Mouse (Mus musculus) embryonic facial prominence, embryonic 13.5 days (tissue): ENCODE measurements around the gene Col26a1. TPM values are rescaled to one million over a fixed set of nuclear protein-coding genes. Genes with fewer than 3 reads are reported as not detected.
"Not testable (repeated sequence)": the region's sequence is repeated elsewhere in the genome, so short reads cannot be mapped to it uniquely, and the experiment has no call there.

ENCODE experiments used
- ATAC-seq: fragments of 200-750 bp; cut with Nextera tagmentation; 2 replicates; pipeline ENCODE4 v1.8.0; 2017; ENCODE audit warnings: low read depth; ENCODE audit not compliant: insufficient number of reproducible peaks, insufficient read depth, low FRiP score, low TSS enrichment
- H3K27ac ChIP-seq: fragments of 300-500 bp; sonication (generic); 2 replicates; pipeline ENCODE4 v1.5.1; 2015; ENCODE audit warnings: moderate library complexity, mild to moderate bottlenecking, inconsistent platforms
- H3K27me3 ChIP-seq: fragments of 300-500 bp; sonication (generic); 2 replicates; pipeline ENCODE4 v1.6.1; 2015; ENCODE audit warnings: mild to moderate bottlenecking, inconsistent platforms
- H3K36me3 ChIP-seq: fragments of 300-500 bp; sonication (generic); 2 replicates; pipeline ENCODE4 v1.6.1; 2015; ENCODE audit warnings: mild to moderate bottlenecking, inconsistent platforms
- H3K4me1 ChIP-seq: fragments of 300-500 bp; sonication (generic); 2 replicates; pipeline ENCODE4 v1.6.1; 2015; ENCODE audit warnings: inconsistent platforms
- H3K4me2 ChIP-seq: fragments of 300-500 bp; sonication (generic); 2 replicates; pipeline ENCODE4 v1.6.1; 2015; ENCODE audit warnings: moderate library complexity, mild to moderate bottlenecking, inconsistent platforms
- H3K4me3 ChIP-seq: fragments of 300-500 bp; sonication (generic); 2 replicates; pipeline ENCODE4 v1.5.1; 2015; ENCODE audit warnings: mild to moderate bottlenecking, inconsistent platforms
- H3K9ac ChIP-seq: fragments of 300-500 bp; sonication (generic); 2 replicates; pipeline ENCODE4 v1.6.1; 2015; ENCODE audit warnings: mild to moderate bottlenecking, inconsistent platforms
- H3K9me3 ChIP-seq: fragments of 300-500 bp; sonication (generic); 2 replicates; pipeline ENCODE4 v1.6.1; 2016; ENCODE audit warnings: inconsistent platforms
- WGBS: fragments of 180-500 bp; shearing (Covaris S2); methylation state at CpG from one replicate; pipeline ENCODE4 v1.1.7; 2015; ENCODE audit warnings: mixed read lengths; 5-methylcytosine and 5-hydroxymethylcytosine counted together
- polyA plus RNA-seq: library from polyadenylated mRNA; unstranded; fragments of >200 nt; fragmentation: Nextera tagmentation; extraction: Ambion mirVana; gene quantifications from 2 replicates; pipeline ENCODE4 v1.2.1, GENCODE M21; 2015

Col26a1 gene
- polyA plus RNA-seq, 1 experiment from 2014 or later, result 319 TPM

DNA sequence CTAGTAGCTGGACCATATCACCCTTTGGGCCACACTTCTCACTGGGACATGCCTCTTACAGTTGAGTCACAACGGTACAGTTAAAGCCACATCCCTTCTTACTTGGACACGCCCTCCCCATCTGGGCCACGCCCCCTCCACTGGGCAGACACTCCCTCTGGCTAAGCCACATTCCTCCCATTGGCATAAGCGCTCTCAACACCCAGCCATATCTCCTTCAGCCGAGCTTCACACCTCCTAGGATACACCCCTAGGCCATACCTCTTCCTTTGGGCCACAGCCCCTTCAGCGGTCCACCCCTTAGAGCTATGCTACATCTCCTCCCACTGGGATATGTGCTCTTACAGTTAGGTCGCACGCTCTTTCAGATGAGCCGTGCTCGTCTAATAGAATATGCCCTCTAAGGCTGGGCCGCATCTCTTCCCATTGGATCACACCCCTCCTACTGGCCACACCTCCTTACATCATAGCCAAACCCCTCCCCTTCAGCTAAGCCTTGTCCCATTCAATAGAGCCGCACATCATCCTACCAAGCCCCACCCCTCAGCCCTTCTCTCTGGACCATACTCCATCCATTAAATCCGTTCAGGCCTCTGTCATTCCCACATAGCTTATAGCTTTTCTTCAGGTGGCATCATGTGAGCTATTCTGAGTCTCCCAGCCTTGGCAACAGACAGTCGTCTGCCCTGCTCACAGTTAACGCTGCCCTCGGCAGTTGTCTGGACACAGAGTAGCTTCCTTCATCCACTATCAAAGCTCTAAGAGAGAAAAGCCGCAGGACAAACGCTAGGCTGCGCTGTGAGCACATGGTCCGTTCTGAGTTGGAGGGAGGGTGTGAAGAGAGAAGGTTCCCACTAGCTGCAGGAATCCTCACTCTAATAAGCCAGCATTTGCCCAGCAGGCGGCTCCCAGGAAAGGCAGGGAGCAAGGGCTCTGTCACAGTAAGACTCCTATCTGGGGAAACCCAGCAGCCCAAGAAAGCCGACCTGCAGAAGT, 109.7 kb downstream of the Col26a1 start:
- Histone ChIP-seq H3K9ac (no peak overlapping the region), H3K4me1 (peaks cover 33% of the 10 kb centered on the region), H3K4me3 (no peak overlapping the region), H3K27me3 (no peaks in the 10 kb centered on the region), H3K4me2 (no peak overlapping the region), H3K27ac (no peak overlapping the region), H3K9me3 (0 out of 2 replicates have a peak, but pooled peaks cover 3% of the 10 kb centered on the region), H3K36me3 (peaks cover 31% of the 10 kb centered on the region)
- WGBS, result 55% methylated on average over 22 of the region's 22 CpGs
- ATAC-seq, result no peak; the same call in 1 of the 2 replicates

DNA sequence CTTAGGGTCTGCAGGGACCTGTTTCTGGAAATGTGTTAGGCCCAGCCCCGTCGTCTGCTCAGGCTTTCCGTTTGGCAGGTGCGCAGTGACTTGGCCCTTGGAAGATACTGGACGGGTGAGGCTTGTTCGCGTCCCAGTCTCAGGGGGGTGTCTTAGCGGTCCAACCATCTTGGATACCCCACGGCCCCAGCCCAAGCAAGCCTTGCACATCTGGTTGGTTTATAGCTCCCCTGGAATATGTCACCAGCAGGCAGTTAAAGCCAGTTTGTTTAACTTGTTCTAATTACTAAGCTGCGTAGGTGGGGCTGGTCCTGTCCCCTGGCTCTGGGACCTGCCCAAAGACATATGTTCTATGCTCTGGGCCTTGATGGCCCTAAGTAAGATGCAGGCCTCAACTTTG, 111.9 kb downstream of the Col26a1 start:
- Histone ChIP-seq H3K9ac (no peak overlapping the region), H3K4me3 (no peak overlapping the region), H3K27ac (0 out of 2 replicates have a peak overlapping the region, but pooled peaks have one; percentile 48), H3K9me3 (0 out of 2 replicates have a peak, but pooled peaks cover 3% of the 10 kb centered on the region), H3K27me3 (no peaks in the 10 kb centered on the region), H3K4me1 (peaks cover 42% of the 10 kb centered on the region), H3K4me2 (no peak overlapping the region), H3K36me3 (peaks cover 12% of the 10 kb centered on the region)
- WGBS, result 85% methylated on average over 10 of the region's 10 CpGs
- ATAC-seq, result no peak

DNA sequence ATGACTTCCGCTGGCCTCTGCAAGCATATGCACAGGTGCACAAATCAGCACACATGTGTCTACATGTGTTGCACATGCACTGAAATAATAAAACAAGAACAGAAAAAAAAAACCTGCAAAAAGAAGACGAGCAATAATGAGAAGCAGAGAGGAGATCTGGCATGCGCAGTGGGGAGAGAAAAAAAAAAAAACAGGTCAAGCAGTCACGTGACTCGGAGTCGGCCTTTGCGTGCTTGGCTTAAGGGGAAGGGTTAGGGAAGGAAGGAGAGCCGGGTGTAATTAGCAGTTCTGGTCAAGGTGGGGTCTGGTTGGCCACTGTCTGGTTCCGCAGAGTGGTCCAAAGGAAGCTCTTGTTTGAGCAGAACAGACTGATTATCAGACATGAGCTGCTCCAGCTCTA, 115.7 kb downstream of the Col26a1 start:
- 57% methylated on average over 9 of the region's 9 CpGs for WGBS
- Histone ChIP-seq H3K4me2 (no peak overlapping the region), H3K9ac (no peak overlapping the region), H3K9me3 (no peaks in the 10 kb centered on the region), H3K4me3 (no peak overlapping the region), H3K27me3 (no peaks in the 10 kb centered on the region), H3K27ac (no peak overlapping the region), H3K36me3 (peaks cover 27% of the 10 kb centered on the region), H3K4me1 (peaks cover 42% of the 10 kb centered on the region)
- no peak for ATAC-seq

DNA sequence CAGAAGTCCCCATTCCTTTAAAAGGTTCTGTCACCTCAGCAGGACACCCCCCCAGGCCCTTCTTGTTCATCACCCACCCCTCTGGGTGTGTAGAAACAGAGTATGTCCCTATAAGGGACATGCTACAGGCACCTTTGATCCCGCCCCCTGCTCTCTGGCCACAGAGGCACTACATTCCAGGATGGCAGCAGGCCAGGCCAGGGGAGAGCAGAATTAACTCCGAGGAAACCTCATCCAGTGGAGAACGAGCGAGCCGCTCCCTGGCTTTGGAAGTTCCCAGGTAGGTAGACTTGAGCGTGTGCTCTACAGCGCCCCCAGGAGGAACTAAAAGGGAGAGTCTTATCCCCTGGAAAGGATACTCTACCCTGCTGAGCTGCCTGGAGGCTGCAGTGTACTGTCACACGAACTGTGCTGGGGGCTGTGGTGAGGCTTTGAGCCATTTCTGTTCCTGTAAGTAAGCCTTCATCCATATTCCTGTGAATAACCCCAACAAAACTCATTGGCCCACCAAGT, 118.8 kb downstream of the Col26a1 start:
- H3K9me3 ChIP-seq, result no peaks in the 10 kb centered on the region
- no peak overlapping the region for H3K4me3 ChIP-seq
- H3K9ac ChIP-seq, result no peak overlapping the region
- no peak overlapping the region for H3K4me2 ChIP-seq
- peak overlapping the region; percentile 48; the same call in 1 of the 2 replicates for H3K27ac ChIP-seq
- H3K4me1 ChIP-seq, result peaks cover 20% of the 10 kb centered on the region
- no peaks in the 10 kb centered on the region for H3K27me3 ChIP-seq
- peaks cover 34% of the 10 kb centered on the region for H3K36me3 ChIP-seq
- WGBS, result 44% methylated on average over 8 of the region's 8 CpGs
- no peak for ATAC-seq

DNA sequence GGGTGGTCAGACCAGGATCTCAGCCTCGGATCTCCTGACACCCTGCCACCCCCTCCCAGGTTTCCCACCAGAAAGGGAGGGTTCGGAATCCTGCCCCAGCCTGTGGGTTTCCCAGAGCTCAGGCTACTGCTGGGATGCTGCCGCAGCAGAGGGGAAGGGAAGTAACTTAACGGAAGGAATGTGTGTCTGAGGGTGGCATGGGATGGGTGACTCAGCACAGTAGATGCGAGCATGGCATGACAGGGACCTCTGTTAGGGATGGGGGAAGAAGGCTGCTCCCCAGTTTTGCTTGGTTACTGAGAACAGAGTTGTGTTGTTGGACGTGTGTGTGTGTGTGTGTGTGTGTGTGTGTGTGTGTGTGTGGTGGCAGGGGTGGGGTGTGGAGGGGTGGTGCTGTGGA, 122.7 kb downstream of the Col26a1 start:
- H3K4me1 ChIP-seq, result peaks cover 4% of the 10 kb centered on the region; the same call in 1 of the 2 replicates
- peaks cover 38% of the 10 kb centered on the region for H3K36me3 ChIP-seq
- H3K27ac ChIP-seq, result no peak overlapping the region
- WGBS, result 66% methylated on average over 6 of the region's 6 CpGs
- H3K4me3 ChIP-seq, result no peak overlapping the region
- no peaks in the 10 kb centered on the region for H3K9me3 ChIP-seq
- no peak overlapping the region for H3K4me2 ChIP-seq
- H3K27me3 ChIP-seq, result no peaks in the 10 kb centered on the region
- no peak overlapping the region for H3K9ac ChIP-seq
- ATAC-seq, result no peak

DNA sequence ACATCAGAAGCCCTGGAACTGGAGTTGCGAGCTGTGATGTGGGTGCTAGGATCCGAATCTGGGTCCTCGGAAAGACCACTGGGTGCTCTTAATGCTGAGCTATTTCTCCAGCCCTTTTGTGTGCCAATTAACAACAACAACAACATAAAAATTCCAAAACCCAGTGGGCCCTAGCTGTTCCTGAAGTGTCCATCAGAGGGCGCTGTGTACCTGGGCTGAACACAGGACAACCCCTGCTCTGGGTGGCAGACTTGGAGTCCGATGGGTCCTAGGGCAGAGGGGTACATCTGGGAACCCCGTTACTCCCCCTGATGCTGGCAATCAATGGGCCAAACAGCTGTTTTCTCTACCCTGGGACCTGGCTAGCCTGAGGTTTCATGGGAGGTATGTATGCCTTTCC, 123.2 kb downstream of the Col26a1 start:
- Histone ChIP-seq H3K4me2 (no peak overlapping the region), H3K27ac (no peak overlapping the region), H3K4me1 (peaks cover 4% of the 10 kb centered on the region; the same call in 1 of the 2 replicates), H3K4me3 (no peak overlapping the region), H3K27me3 (no peaks in the 10 kb centered on the region), H3K36me3 (peaks cover 39% of the 10 kb centered on the region), H3K9me3 (no peaks in the 10 kb centered on the region), H3K9ac (no peak overlapping the region)
- no peak for ATAC-seq
- 57% methylated on average over 6 of the region's 6 CpGs for WGBS

DNA sequence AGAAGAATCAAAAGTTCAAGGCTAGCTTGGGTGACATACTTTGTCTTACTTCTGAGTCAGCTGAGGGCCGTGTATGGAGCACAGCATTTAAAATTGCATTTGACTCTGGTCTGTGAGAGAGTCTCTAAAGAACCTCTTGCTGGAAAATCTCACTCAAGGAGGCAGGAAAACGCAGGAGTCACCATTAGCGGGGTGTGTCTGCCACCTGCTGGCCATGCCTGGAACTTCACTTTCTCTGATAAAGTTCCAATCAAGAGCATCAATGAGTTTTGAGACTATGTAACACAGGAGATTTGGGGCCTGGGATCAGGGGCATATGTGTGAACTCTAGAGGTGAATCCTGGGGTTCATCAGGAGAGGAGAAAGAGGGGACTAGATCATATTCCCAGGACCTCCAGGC, 127.3 kb downstream of the Col26a1 start:
- no peak overlapping the region for H3K4me2 ChIP-seq
- no peaks in the 10 kb centered on the region for H3K9me3 ChIP-seq
- peaks cover 56% of the 10 kb centered on the region for H3K36me3 ChIP-seq
- H3K4me3 ChIP-seq, result no peak overlapping the region
- 4% methylated on average over 3 of the region's 3 CpGs for WGBS
- no peak for ATAC-seq
- no peaks in the 10 kb centered on the region for H3K27me3 ChIP-seq
- no peaks in the 10 kb centered on the region for H3K4me1 ChIP-seq
- no peak overlapping the region for H3K9ac ChIP-seq
- no peak overlapping the region for H3K27ac ChIP-seq

DNA sequence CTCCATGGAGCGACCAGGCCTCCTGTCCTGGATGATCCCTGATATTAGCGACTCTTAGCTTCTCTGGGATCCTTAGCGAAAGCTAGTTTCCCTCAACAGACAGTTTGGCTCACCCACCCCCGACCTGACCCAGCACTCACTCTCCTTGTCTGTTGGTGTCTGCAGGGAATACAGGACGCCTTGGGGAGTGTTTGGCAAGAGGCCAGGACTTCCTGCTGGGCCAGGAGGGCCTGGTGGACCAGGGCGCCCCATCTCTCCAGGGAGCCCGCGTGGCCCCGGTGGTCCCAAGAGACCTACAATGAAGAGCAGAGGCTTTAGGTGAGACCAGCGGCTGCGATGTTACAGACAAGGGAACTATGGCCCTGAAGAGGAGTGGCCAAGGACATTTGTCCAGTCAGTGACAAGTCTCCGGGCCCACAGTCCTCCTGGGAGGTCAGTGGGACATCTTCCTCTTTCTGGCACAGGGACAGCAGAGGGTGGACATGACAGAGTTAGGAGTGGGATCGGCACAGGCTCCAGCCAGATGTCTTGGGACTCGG, 128.9 kb downstream of the Col26a1 start:
- H3K27ac ChIP-seq, result no peak overlapping the region
- no peaks in the 10 kb centered on the region for H3K27me3 ChIP-seq
- ATAC-seq, result no peak
- H3K36me3 ChIP-seq, result peaks cover 72% of the 10 kb centered on the region
- peaks cover 5% of the 10 kb centered on the region; the same call in 1 of the 2 replicates for H3K9me3 ChIP-seq
- WGBS, result 73% methylated on average over 14 of the region's 14 CpGs
- no peaks in the 10 kb centered on the region for H3K4me1 ChIP-seq
- H3K4me3 ChIP-seq, result no peak overlapping the region
- no peak overlapping the region for H3K4me2 ChIP-seq
- no peak overlapping the region for H3K9ac ChIP-seq

DNA sequence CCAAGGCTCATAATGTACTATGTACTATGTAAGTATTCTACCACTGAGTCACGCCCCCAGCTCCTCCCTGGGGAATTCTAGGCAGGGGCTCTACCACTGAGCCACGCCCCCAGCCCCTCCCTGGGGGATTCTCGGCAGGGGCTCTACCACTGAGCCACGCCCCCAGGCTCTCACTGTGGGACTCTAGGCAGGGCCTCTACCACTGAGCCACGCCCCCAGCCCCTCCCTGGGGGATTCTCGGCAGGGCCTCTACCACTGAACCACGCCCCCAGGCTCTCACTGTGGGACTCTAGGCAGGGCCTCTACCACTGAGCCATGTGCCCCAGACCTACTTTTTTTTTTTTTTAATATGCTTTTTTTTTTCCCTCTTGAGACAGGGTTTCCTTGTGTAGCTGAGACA, 129.8 kb downstream of the Col26a1 start:
- H3K9ac ChIP-seq, ATAC-seq, H3K27ac ChIP-seq, H3K4me3 ChIP-seq, H3K27me3 ChIP-seq, H3K4me1 ChIP-seq, H3K4me2 ChIP-seq: not testable (repeated sequence)
- H3K36me3 ChIP-seq, result peaks cover 82% of the 10 kb centered on the region
- 72% methylated on average over 7 of the region's 7 CpGs for WGBS
- peaks cover 14% of the 10 kb centered on the region for H3K9me3 ChIP-seq

DNA sequence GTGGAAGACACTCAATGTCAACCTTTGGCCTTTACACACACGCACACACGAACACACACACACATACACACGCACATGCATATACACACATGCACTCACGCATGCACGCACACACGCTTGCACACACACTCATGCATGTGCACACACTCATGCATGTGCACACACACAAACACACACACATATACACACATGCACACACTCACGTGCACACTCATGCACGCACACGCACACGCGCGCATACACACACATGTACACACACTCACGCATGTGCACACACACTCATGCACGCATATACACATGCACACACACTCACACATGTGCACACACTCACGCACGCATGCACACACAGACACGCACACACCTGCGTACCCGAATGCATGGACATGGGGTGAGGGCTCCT, 130.9 kb downstream of the Col26a1 start:
- Histone ChIP-seq H3K4me2 (no peak overlapping the region), H3K36me3 (peaks cover 85% of the 10 kb centered on the region), H3K27me3 (no peaks in the 10 kb centered on the region), H3K4me1 (no peaks in the 10 kb centered on the region), H3K9me3 (peaks cover 20% of the 10 kb centered on the region), H3K4me3 (no peak overlapping the region), H3K9ac (no peak overlapping the region), H3K27ac (no peak overlapping the region)
- ATAC-seq, result no peak
- WGBS, result 99% methylated on average over 19 of the region's 19 CpGs

DNA sequence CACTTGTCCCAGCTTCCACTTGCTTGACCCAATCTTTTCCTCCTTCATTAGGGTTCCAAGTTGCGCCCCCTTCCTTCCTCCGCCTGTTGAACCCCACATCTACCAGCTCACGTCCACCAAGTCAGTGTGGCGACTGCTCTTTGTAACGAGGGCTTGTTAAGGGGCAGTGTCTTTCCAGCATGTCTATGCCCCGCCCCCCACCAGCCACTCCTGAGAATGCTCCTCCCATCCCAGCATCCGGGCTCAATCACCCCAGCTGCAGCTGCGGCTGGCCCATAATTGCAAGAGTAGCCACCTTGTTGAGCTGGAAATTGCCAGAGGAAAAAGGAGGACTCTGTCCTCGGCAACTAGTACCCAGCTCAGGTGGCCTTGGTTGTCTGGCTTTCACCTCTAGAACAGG, 136.4 kb downstream of the Col26a1 start:
- no peak for ATAC-seq
- H3K27me3 ChIP-seq, result no peaks in the 10 kb centered on the region
- no peak overlapping the region for H3K27ac ChIP-seq
- no peaks in the 10 kb centered on the region for H3K4me1 ChIP-seq
- peaks cover 96% of the 10 kb centered on the region for H3K36me3 ChIP-seq
- no peak overlapping the region for H3K4me3 ChIP-seq
- H3K4me2 ChIP-seq, result no peak overlapping the region
- H3K9ac ChIP-seq, result no peak overlapping the region
- WGBS, result 77% methylated on average over 9 of the region's 9 CpGs
- H3K9me3 ChIP-seq, result peaks cover 20% of the 10 kb centered on the region
